Mouse (Mus musculus) gastrocnemius, postnatal 14 days (tissue): ENCODE measurements around the gene Ubxn11. TPM values are rescaled to one million over a fixed set of nuclear protein-coding genes. Genes with fewer than 3 reads are reported as not detected.

ENCODE experiments used
- DNase-seq: peaks from one replicate; pipeline ENCODE4 v3.0.0; 2021; ENCODE audit warnings: mixed read lengths
- intact Hi-C: fragments of 180-260 bp; cut with DNase I; formaldehyde crosslinking; loops from one replicate; pipeline ENCODE4 v1.15.1; 2025; ENCODE audit warnings: low total_unique reads
- long read RNA-seq, 2 experiments: library from polyadenylated mRNA; stranded (forward); transcript quantifications; one replicate each; pipeline ENCODE4 v2.0.0; 2021
- total RNA-seq, 2 experiments: library from RNA; stranded (reverse); gene quantifications; 2 replicates each; pipeline ENCODE4 v1.2.3; 2021

Ubxn11 gene
- 1 to 10 TPM in 1 of 2 experiments, under 1 TPM in 1; 0.70 to 1.2 TPM for total RNA-seq
- long read RNA-seq, experiment 1, result 0 reads
- long read RNA-seq, experiment 2, partial matches to known transcripts, result 0 of 1 reads
- long read RNA-seq, experiment 2, other reads (novel, unspliced or antisense), result 0 of 1 reads

DNA sequence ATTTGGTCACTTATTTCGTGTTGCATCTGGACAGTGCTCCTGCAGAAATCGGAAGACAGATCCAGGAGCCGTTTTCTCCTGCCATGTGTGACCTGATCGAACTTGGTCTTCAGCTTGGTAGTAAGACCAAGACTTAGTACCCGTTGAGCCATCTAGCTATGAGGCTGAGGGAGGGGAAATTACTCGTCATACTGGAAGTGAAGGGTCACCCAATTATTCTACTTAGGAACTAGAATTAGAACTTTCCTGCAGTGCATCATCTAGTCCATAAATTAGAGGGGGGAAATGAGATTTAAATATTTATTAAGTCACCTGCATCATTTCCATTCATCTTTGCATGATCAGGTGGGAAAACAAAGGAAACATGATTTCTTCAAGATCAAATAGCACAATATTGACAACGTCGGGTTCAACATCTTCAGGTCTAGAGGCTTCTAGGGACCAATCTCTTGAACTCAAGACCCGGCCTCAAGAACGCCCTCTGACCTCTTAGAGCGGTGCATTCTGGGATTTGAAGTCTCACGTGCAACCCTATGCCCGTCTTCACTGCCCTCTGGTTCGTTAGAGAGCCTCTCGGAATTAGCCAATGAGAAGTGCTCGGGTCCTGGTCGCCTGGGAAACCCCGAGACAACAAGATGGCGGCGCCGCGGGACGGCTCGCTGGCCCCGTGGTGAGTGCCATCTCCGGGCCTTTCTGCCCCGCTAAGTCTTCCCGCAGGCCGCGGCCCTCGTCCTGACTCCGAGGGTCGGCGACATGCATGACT lies at the start of gene Ubxn11:
Gene Ubxn11, plus strand, starts transcription at position 592 of the 763 bp plus-strand sequence.
- peak; percentile 83 for DNase-seq
- intact Hi-C loops, result no loop called here

DNA sequence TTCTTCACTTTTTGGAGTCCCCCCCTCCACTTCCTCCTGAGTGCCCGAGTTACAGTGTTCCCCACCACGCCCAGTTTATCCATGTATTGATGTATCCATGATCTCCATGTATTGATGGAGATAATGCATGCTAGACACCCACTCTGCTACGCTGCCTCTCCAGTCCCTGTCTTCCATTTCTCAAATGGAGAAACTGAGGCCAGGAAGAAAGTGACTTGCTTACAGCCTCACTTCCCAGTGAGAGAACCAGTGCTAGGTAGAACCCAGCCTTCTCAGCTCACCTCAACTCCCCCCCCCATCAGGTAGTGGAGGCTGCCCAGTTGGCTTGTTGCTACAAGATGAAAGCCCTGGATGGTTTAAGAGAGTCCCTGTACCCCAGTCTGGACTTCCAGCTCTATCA lies 48.8 kb upstream of the Ubxn11 start, which contains the start of gene Zfp683:
Gene Zfp683, plus strand, starts transcription at position 301 of the 400 bp plus-strand sequence.
- intact Hi-C loops, result no loop called here
- DNase-seq, result no peak

DNA sequence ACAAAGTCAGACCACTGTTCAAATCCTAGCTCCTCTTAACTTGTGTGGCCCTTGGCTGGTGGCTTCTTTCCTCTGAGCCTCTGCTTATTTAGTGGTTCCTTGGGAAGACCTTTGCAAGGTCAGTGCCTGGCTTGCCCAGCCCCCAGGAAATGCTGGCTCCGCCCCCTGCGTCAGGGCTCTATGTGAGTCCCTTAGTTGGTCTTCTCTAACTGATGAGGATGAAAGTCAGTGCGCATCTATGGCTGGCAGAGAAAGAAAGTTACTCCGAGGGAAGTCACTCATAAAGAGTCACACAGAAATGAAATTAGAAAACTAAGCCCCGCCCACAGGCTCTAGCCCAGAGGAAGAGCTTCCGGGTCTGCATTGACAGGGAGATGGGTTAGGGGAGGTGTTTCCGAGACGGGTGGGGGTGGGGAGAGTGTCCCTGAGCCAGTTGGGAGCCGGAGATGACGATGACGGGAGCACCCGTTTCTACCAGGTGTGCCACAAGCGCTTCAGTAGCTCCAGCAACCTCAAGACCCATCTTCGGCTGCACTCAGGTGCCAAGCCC lies 44.1 kb upstream of the Ubxn11 start:
- intact Hi-C loops, result no loop called here
- DNase-seq, result no peak

DNA sequence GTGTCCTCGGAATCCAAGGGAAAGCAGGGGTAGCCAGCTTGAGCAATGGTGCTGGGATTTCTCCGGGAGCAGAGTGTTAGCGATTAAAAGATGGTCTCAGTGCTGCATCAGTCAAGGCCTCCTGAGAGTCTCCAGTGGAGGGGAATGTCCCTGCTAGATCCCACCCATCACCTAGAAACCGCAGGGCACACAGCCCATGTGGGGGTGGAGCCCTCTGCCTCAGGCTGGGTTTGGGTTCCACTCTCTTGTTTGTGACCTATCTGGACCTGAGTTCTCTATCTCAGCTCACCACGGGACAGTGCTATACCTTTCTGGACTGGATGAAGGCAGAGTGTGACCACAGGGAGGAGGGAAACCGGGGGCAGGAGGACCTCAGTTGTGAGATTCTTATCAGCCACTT lies 43.5 kb upstream of the Ubxn11 start:
- no peak for DNase-seq
- intact Hi-C loops, result no loop called here

DNA sequence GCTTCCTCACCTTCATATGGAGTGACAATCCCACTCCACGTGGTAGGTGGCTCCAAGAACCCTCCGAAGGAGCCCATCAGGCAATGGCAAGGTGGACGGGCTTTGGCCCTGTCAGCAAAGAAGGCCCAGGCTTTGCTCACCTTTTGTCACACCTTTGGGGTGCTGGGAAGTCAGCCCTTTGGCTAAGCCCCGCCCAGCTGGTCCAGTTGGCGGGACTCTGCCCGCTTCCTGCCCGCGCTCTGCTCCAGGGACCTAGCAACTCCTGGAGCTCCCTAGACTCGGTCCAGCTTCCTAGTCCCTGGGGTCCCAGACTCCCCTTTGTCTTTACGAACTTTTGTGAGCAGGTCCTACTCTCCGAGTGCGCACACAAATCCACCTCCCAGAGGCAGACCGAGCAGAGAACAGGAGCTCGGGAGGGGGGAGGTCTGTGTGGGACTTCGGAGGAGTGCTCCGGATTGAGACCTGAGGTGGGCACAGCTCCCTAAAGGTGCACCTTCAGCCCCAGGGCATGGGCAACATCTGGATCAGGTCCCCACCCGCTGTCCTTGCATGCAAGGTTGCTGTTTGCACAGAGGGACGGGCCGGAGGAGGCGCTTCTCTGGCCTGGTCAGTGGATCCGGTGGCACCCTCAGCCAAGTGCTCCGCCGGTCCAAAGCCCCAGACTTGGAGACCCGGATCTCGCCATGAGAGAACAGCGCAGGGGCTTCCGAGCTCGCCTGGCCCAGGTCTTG lies 42.1 kb upstream of the Ubxn11 start, which contains the start of gene Crybg2:
Gene Crybg2, plus strand, starts transcription at position 681 of the 731 bp plus-strand sequence.
- intact Hi-C loops, result no loop called here
- DNase-seq, result no peak

DNA sequence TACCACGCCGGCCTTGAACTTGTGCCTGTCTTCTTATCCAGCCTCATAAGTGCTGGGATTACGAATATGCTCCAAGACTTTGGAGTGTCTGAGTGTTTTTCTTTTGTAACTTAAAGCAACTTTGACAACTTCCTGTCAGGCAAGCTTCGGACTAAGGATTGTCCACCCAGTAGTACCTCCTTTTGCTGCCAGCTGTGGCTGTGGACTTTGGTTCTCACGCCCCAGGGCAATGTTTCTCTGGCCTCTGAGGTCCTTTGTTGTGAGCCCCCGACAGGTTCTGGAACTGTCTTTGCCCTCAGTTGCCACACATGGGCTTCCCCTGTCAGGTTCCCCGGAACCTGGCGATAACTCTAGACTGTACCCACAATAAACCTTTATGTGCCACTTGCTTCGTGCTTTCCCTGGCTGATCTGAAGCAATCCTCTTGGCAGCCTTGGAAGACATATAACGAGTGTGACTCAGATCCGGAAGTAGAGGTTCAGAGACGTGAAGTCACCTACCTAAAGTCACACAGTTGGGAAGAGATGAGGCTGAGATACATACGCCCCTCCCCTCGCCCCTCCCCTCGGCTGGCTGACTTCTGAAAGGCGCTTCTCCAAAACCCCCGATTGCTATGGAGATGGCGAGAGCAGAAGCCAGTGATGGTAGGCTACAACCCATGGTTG lies 41.1 kb upstream of the Ubxn11 start:
- intact Hi-C loops, result no loop called here

DNA sequence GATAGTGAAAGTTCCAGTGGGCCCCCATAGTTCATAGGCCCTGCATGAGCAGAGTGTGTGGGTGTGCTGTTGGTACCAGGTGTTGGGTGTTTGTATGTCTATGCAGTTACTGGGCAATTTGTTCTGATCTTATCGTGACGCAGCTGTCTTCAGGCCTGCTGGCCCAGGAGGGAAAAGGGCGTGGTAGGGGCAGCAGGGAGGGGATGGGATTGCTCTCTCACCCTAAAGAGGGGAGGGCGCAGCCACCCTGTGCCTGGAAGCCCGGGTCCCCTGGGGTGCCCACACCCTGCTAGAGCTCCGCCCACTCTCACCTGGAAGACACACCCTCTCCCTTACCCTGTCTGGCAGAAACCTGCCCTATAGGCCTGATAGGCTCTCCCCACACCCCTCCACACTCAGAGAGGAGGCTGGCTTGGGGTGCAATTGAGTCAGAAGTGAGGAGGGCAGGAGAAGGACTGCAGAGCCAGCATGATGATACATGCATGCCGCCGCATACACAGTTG lies 40.4 kb upstream of the Ubxn11 start:
- no peak for DNase-seq
- intact Hi-C loops, result no loop called here

More for the DNA sequence above, 41.1 kb upstream of the Ubxn11 start:
- no peak for DNase-seq

DNA sequence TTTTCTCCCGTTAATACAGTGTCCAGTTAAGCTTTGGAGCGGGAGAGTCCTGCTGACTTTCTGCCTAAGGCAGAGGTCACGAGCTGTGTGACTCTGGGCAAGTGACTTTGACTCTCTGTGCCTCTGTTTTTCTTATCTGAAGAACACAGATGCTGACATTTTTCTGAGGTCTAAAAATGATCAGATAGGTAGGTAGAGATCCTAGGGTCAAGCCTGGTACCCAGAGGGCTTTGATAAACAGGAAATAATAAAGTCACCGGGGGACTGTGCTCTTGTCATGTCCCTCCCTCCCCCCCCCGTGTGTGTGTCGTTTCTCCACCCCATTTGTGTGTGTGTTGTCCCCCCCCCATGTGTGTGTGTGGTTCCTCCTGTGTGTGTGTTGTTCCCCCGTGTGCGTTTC lies 39.8 kb upstream of the Ubxn11 start:
- intact Hi-C loops, result no loop called here

DNA sequence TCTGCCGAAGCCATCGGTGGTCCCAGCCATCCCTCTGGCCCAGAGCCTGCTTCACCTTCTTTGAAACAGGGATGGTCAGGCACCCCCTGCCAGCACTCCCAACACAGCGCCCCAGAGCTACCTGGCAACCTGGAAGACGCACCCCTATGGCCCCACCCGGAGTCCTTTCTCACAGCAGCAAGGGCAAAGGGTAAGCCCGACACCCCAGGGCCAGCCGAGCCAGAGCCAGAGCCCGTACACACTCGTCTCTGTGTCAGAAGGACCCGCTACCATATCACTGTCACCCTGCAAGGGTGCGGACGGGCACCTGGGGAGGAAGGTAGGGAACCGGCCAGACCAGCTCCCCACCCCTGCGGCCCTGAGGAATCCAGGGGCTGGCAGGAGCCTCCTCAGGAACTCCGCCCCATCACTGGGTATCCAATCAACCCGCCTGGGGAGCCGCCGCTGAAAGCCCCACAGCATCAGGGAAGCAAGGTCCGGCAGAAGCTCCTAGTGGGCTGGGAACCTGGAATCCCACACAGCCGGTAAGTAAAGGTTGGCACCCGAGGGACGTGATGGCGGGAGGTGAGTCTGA lies 36.9 kb upstream of the Ubxn11 start:
- intact Hi-C loops, result no loop called here
- DNase-seq, result no peak

More for the DNA sequence above, 39.8 kb upstream of the Ubxn11 start:
- no peak for DNase-seq

DNA sequence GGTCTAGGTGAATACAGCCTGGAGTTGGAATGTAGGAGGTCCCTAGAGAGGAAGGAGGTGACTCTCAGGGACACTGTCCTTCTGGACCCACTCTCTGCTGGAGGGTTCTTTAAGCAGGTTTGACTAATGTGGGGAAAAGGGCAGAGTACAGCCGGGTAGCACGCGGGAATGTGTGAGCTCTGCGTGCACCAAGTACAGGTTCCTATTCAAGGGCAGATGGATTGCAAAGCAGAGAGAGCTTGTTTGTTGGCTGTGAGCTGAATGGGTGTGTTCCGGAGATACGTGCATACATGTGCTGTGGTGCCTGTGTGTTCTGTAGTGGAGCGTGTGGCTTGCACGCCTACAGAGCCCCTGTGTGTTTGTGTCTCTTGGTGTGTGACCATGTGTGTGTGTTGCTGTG lies 35.0 kb upstream of the Ubxn11 start:
- intact Hi-C loops, result no loop called here

DNA sequence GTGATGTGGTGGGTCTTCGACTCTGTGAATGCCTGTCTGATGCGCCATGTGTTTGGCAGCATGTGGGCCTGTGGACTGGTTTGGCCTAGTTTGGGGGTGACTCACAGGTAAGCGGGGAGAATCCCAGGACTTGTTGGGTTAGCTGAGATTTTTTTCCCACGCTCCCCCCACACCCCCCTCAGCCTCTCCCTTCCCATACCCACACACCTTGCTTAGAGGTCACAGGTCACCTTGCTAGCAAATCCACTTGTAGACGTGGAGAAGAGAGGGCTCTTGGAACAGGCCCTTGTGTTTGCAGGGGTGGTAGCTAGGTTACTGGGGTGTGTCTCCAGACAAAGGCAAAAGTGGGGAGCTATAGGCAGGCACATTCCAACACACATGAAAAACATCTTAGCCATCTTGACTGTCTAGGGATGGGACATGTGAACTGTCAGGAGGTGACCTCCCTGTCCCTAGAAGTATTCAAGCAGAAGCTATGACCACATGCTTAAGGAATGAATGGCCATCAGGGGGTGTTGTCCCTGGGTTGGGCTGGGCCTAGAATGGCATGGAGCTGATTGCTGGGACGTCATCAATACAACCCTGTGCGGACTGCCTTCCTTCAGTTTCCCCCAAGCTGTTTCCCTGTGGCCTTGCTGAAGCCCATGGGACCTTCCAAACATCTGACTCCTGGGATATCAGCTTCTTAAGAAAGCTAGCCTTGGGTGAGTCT lies 34.4 kb upstream of the Ubxn11 start:
- intact Hi-C loops, result no loop called here
- DNase-seq, result no peak

More for the DNA sequence above, 35.0 kb upstream of the Ubxn11 start:
- DNase-seq, result no peak

DNA sequence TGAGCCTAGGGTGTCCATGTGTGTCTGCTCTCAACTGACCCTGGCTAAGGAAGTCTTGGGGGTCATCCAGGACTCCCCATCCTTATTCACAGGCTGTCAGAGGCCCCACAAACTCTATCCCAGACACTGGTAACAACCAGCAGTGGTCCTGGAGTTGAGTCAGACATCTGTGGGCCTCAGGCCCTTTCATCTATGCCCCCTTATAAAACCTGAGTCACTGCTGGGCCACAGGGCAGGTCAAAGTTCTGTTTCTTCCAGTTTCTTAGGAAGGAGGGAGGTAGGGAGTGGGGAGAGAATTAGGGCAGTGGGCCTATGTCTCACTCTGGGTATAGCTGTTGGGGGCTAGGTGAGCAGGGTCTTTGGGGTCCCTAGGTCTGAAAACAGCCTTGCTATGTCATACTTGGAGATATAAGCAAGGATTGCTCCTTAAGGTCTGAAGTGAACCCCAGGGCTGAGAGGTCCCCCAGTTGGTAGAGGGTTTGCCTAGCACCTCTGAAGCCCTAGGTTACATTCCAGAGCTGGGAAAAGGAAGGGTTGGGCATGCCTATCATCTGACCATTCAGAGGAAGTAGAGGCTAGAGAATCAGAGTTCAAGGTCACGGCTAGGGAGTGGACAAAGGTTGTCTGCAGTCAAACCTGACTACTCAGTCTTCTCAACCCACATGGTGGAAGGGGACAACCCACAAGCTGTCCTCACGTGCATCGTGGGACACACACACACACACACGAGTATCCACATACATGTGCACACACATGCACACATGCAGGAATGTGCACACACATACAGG lies 33.4 kb upstream of the Ubxn11 start:
- DNase-seq, result no peak
- intact Hi-C loops, result no loop called here

DNA sequence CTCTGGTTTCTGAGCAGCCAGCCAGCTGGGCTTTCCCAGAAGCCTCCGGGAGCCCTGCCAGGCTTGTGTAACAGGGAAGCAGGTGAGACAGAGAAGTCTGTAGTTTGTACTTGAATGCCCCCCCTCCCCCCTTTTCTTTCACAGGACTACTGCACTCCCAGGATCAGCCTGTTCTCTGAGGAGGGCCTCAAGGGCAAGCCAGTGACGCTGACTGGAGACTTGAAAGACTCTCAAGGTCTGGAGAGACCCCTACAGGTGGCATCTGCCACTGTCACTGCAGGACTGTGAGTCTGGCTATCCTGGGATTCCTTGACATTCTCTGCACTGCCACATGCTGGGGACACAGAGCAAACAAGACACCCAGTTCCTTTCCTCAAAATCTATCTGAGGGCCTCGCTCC lies 23.7 kb upstream of the Ubxn11 start:
- peak; percentile 44 for DNase-seq
- intact Hi-C loops, result loop anchor here (5.0 kb wide), 1 partner anchor 41 kb away; no protein-coding TSS in a partner anchor

DNA sequence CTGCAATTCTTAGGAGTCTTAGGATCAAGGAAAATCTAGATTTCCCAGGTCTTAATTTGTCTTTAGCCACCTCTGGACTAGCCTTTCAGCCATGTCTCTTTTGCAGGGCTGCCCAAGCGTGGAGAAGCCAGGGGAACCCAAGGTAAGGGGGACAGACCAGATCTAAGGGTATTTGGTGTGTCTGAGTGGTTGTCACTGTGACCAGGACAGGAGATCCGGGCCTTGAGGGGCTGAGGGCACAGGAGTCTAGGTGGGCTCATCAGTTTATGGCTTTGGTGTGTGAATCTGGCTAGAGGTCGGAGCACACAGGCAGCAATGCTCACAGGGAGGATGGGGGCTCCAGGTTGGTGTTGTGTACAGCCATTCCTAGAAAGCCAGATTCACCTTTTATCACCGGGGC lies 21.7 kb upstream of the Ubxn11 start:
- intact Hi-C loops, result no loop called here
- no peak for DNase-seq

DNA sequence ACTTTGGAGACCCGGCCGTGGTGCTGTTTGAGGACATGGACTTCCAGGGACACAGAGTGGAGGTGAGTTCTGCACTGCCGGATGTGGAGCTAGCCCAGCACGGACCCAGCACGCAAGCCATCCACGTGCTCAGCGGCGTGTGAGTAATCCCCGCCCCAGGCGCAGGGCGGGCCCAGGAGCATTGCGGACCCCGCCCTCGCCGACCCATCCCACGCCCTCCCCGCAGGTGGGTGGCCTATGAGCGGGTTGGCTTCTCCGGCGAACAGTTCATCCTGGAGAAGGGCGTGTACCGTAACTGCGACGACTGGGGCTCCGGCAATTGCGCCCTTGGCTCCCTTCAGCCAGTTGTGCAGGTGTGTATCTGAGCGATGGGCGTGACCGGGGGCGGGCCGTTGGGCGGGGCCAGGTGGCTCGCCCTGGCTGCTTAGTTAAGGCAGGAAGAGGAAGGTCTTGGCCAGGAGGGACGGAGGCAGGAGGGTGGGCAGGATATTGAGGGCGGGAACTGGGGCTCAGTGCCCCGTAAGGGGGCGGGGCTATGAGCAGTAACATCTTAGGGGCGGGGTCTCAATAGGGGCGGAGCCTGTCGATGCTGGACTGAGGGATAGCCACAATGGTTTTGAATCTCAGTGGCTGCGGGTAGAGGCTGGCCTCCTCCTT lies 20.5 kb upstream of the Ubxn11 start:
- peak; percentile 8 for DNase-seq
- intact Hi-C loops, result no loop called here

DNA sequence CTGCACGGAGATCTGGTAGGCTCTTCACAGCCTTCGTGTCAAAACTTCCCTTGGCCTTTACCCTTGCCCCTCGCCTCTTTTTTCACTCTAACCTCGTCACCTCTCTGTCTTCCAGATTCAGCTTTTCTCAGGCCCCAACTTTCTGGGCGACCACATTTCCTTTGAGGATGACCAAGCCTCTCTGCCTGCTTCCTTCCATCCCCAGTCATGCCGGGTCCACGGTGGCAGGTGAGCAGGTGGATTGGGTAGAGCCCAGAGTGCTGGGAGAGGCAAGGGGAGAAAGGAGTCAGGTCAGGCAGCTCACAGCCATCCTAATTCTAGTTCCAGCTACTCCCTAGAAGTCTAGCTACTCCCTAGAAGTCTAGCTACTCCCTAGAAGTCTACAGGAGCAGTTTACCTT lies 19.9 kb upstream of the Ubxn11 start:
- no peak for DNase-seq
- intact Hi-C loops, result no loop called here

DNA sequence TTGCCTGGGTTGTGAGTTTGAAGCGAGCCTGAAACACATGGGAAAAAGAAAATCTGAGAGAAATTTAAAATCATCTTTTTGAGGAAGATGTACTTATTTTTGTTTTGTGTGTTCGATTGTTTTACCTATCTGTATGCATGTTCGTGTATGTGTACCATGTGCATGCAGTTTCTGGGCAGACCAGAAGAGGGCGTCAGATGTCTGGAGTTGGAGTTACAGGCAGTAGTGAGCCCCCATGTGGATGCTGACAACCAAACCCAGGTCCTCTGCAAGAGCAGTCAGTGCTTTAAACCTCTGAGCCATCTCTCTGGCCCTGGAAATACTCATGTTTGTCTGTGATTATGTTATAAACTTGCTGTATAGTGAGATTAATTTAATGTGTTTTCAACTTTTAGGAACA lies 17.4 kb upstream of the Ubxn11 start:
- intact Hi-C loops, result loop anchor here (5.0 kb wide), 1 partner anchor 53 kb away; no protein-coding TSS in a partner anchor

More for the DNA sequence above, 17.4 kb upstream of the Ubxn11 start:
- DNase-seq, result no peak
